In the genomic region with DNA sequence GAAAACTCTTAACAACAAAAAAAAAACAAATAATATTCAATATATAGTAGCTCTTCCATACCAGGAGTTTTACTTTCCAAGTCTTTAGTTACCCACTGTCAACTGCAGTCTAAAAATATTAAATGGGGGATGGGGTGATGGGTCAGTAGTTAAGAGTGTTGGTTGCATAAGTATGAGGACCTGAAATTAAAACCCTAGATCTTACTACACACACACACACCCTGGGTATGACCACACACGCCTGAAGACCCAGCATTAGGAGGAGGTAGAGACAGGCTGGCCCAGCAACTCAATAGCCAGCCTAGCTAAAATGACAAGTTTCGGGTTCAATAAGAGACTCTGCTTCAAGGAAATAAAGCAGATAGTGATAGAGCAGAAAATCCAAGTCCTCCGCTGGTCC, we compare ENCODE assay signal across 20 mouse cellular contexts. TPM values are rescaled to one million over a fixed set of nuclear protein-coding genes. Genes with fewer than 3 reads are reported as not detected.
A peak's percentile ranks its signal among the peaks of the same experiment; 100 is the strongest.
DNase-seq lines count a peak whose midpoint lies in the region; ATAC-seq and TF ChIP-seq lines count a peak whose summit lies in the region.
"Had no signal": no experiment of that assay in that cellular context is flagged by ENCODE, and none has a peak within 500 bp of the region (broad histone marks: within the 10 kb centered on the region; RNA-seq: fewer than 3 reads in every experiment).

No protein-coding gene starts in this region.

- H3K4me3 ChIP-seq in gastrocnemius, adult 2 months = no peak overlapping the region
- H3K4me3 ChIP-seq: embryonic facial prominence, embryonic 10.5 days; embryonic facial prominence, embryonic 12.5 days; forebrain, embryonic 13.5 days; forebrain, embryonic 15.5 days had no signal

- intact Hi-C loops in gastrocnemius, adult 2 months (cut with DNase I) = loop anchor here (2.0 kb wide), 1 partner anchor 24 kb away; no protein-coding TSS in a partner anchor

- no peak for TF ChIP-seq CTCF in gastrocnemius, adult 2 months (IDR thresholded peaks at IDR 0.05)

- peak; percentile 27 for DNase-seq in gastrocnemius, adult 2 months
- DNase-seq in gastrocnemius, adult 8-10 months (ENCODE audit: low spot score in 2 of 2) = no peak
- no peak for DNase-seq in embryo, embryonic 9.5 days (ENCODE audit: extremely low spot score)
- no peak for DNase-seq in cerebellum, postnatal 36 days
- DNase-seq: adrenal gland, adult 2 months; adrenal gland, postnatal 10 days; adrenal gland, postnatal 36 days; cerebellum, adult 11-12 months; cerebellum, adult 2 months; cerebellum, adult 9-10 months; cerebellum, postnatal 10 days; cerebellum, postnatal 25 days; embryo, embryonic 11 days; forebrain, postnatal 0 days had no signal

- H3K27ac ChIP-seq in gastrocnemius, adult 2 months = peak overlapping the region; percentile 78
- H3K27ac ChIP-seq: embryonic facial prominence, embryonic 10.5 days; embryonic facial prominence, embryonic 12.5 days; forebrain, embryonic 13.5 days; forebrain, embryonic 15.5 days had no signal

- ATAC-seq in megakaryocyte progenitor cell, adult 5-6 weeks (replicated peaks; ENCODE audit: poor library complexity) = 0 out of 2 replicates have a peak, but pooled peaks have one; percentile 21
- ATAC-seq: CD4-positive, CD25-positive, alpha-beta regulatory T cell, adult 4 months; forebrain, embryonic 13.5 days; forebrain, embryonic 15.5 days; forebrain, postnatal 0 days had no signal

RNA-seq across cellular contexts. Expression of a gene that starts 32.6 kb away (rescaled TPM):
- total RNA-seq in gastrocnemius, adult 2 months (2021) = 100 to 1,000 TPM; 111 to 118 TPM
- 100 to 1,000 TPM; 113 to 141 (median 124) TPM for total RNA-seq in gastrocnemius, adult 8-10 months (2022)
- total RNA-seq in megakaryocyte progenitor cell, adult 5-6 weeks (2015) = 81.6 and 82.6 TPM in 2 replicates
- total RNA-seq in megakaryocyte progenitor cell, adult 5-6 weeks (2017) = 31.4 and 45.3 TPM in 2 replicates

RNA-seq across cellular contexts. Expression of a gene that starts 46.8 kb away (rescaled TPM):
- total RNA-seq in gastrocnemius, adult 2 months (2021) = 1 to 10 TPM; 1.1 to 1.2 TPM
- total RNA-seq in gastrocnemius, adult 8-10 months (2022) = 1 to 10 TPM in 3 of 4 experiments, under 1 TPM in 1; 0.99 to 1.5 (median 1.2) TPM
- total RNA-seq in megakaryocyte progenitor cell, adult 5-6 weeks (2015) = 3.7 and 4.3 TPM in 2 replicates
- total RNA-seq in megakaryocyte progenitor cell, adult 5-6 weeks (2017) = 1.6 and 2.7 TPM in 2 replicates
